Mouse (Mus musculus) hindbrain, embryonic 14.5 days (tissue): ENCODE data around the gene Zcchc14. TPM values are rescaled to one million over a fixed set of nuclear protein-coding genes. Genes with fewer than 3 reads are reported as not detected.

Experiments
- ATAC-seq: fragments of 200-750 bp; cut with Nextera tagmentation; 2 replicates; pipeline ENCODE4 v1.8.0; 2017; ENCODE audit warnings: moderate number of reproducible peaks, mild to moderate bottlenecking, moderate TSS enrichment, moderate library complexity; ENCODE audit not compliant: low FRiP score
- DNase-seq: peaks from one replicate; pipeline ENCODE4 v3.0.0-alpha.2; 2015; ENCODE audit warnings: low spot score
- H3K27ac ChIP-seq: fragments of 300-500 bp; sonication (generic); 2 replicates; pipeline ENCODE4 v1.5.1; 2014; ENCODE audit warnings: mild to moderate bottlenecking, moderate library complexity
- H3K27me3 ChIP-seq: fragments of 300-500 bp; sonication (generic); 2 replicates; pipeline ENCODE4 v1.6.1; 2014; ENCODE audit warnings: mild to moderate bottlenecking, low read length, mixed read lengths; ENCODE audit not compliant: control insufficient read depth, insufficient read depth
- H3K36me3 ChIP-seq: fragments of 300-500 bp; sonication (generic); replicated peaks from 2 replicates; pipeline ENCODE4 v1.6.1; 2014; ENCODE audit not compliant: control insufficient read depth, insufficient read depth
- H3K4me1 ChIP-seq: fragments of 300-500 bp; sonication (generic); replicated peaks from 2 replicates; pipeline ENCODE4 v1.6.1; 2014; ENCODE audit warnings: antibody characterized with exemption, low read length, mixed read lengths; ENCODE audit not compliant: control insufficient read depth, insufficient read depth
- H3K4me2 ChIP-seq: fragments of 300-500 bp; sonication (generic); replicated peaks from 2 replicates; pipeline ENCODE4 v1.6.1; 2014; ENCODE audit warnings: mild to moderate bottlenecking, moderate library complexity
- H3K4me3 ChIP-seq: fragments of 300-500 bp; sonication (generic); replicated peaks from 2 replicates; pipeline ENCODE4 v1.5.1; 2014; ENCODE audit warnings: mild to moderate bottlenecking, low read length
- H3K9ac ChIP-seq: fragments of 300-500 bp; sonication (generic); 2 replicates; pipeline ENCODE4 v1.6.1; 2014
- H3K9me3 ChIP-seq: fragments of 300-500 bp; sonication (generic); 2 replicates; pipeline ENCODE4 v1.6.1; 2016; ENCODE audit warnings: low read length; ENCODE audit not compliant: control insufficient read depth
- WGBS: fragments of 180-500 bp; shearing (Covaris S2); extraction: QIAGEN DNeasy Blood & Tissue Kit; methylation state at CpG from one replicate; pipeline ENCODE4 v1.1.7; 2014; 5-methylcytosine and 5-hydroxymethylcytosine counted together
- polyA plus RNA-seq: library from polyadenylated mRNA; unstranded; fragments of >200 nt; fragmentation: Nextera tagmentation; extraction: Ambion mirVana; gene quantifications from 2 replicates; pipeline ENCODE4 v1.2.1, GENCODE M21; 2014

Zcchc14 gene
- polyA plus RNA-seq, 1 experiment from 2014 or later = 35.6 TPM

- no peaks in the 10 kb centered on the region for H3K36me3 ChIP-seq
- no peak overlapping the region for H3K27ac ChIP-seq
- 84% methylated on average over 3 of the region's 3 CpGs for WGBS
- peaks cover 22% of the 10 kb centered on the region for H3K4me1 ChIP-seq
- H3K9ac ChIP-seq = no peak overlapping the region
- ATAC-seq (no peak), DNase-seq (no peak)
- H3K27me3 ChIP-seq = no peaks in the 10 kb centered on the region
- H3K9me3 ChIP-seq = no peaks in the 10 kb centered on the region
- no peak overlapping the region for H3K4me3 ChIP-seq
- no peak overlapping the region for H3K4me2 ChIP-seq
These were observed 77.0 kb downstream of the Zcchc14 start for GRCm38 (mm10) chr8:121575661-121576060.

- Histone ChIP-seq H3K9me3 (no peaks in the 10 kb centered on the region), H3K36me3 (no peaks in the 10 kb centered on the region), H3K4me1 (peaks cover 22% of the 10 kb centered on the region), H3K27ac (no peak overlapping the region), H3K4me2 (no peak overlapping the region), H3K4me3 (no peak overlapping the region), H3K27me3 (no peaks in the 10 kb centered on the region), H3K9ac (no peak overlapping the region)
- 44% methylated on average over 3 of the region's 3 CpGs for WGBS
- DNase-seq (no peak), ATAC-seq (no peak)
These were observed 79.4 kb downstream of the Zcchc14 start for GRCm38 (mm10) chr8:121573275-121573674.

- Histone ChIP-seq H3K36me3 (no peaks in the 10 kb centered on the region), H3K27ac (no peak overlapping the region), H3K27me3 (no peaks in the 10 kb centered on the region), H3K9me3 (no peaks in the 10 kb centered on the region), H3K9ac (no peak overlapping the region), H3K4me2 (no peak overlapping the region), H3K4me1 (peaks cover 18% of the 10 kb centered on the region), H3K4me3 (no peak overlapping the region)
- 80% methylated on average over 7 of the region's 7 CpGs for WGBS
- DNase-seq = no peak
- no peak for ATAC-seq
These were observed 80.6 kb downstream of the Zcchc14 start for GRCm38 (mm10) chr8:121572121-121572520.

- H3K27me3 ChIP-seq = no peaks in the 10 kb centered on the region
- ATAC-seq = no peak
- no peak overlapping the region for H3K27ac ChIP-seq
- DNase-seq = no peak
- H3K4me3 ChIP-seq = no peak overlapping the region
- peaks cover 5% of the 10 kb centered on the region; the same call in 1 of the 2 replicates for H3K36me3 ChIP-seq
- no peaks in the 10 kb centered on the region for H3K9me3 ChIP-seq
- H3K4me1 ChIP-seq = peaks cover 4% of the 10 kb centered on the region; the same call in 1 of the 2 replicates
- no peak overlapping the region for H3K4me2 ChIP-seq
- H3K9ac ChIP-seq = no peak overlapping the region
- 86% methylated on average over 17 of the region's 17 CpGs for WGBS
These were observed 81.9 kb downstream of the Zcchc14 start for GRCm38 (mm10) chr8:121570801-121571200.

GRCm38 (mm10) chr8:121570335-121570734 is 82.4 kb downstream of the Zcchc14 start:
- WGBS = 87% methylated on average over 21 of the region's 21 CpGs
- Histone ChIP-seq H3K4me2 (no peak overlapping the region), H3K4me1 (no peaks in the 10 kb centered on the region; the same call in 1 of the 2 replicates), H3K36me3 (peaks cover 7% of the 10 kb centered on the region; the same call in 1 of the 2 replicates), H3K9me3 (no peaks in the 10 kb centered on the region), H3K4me3 (no peak overlapping the region), H3K27me3 (no peaks in the 10 kb centered on the region), H3K27ac (no peak overlapping the region), H3K9ac (no peak overlapping the region)
- ATAC-seq (no peak), DNase-seq (no peak)

GRCm38 (mm10) chr8:121568321-121568720 is 84.4 kb downstream of the Zcchc14 start:
- Histone ChIP-seq H3K9me3 (no peaks in the 10 kb centered on the region), H3K27ac (no peak overlapping the region), H3K4me3 (no peak overlapping the region), H3K9ac (no peak overlapping the region), H3K4me2 (no peak overlapping the region), H3K4me1 (no peaks in the 10 kb centered on the region; the same call in 1 of the 2 replicates), H3K27me3 (no peaks in the 10 kb centered on the region), H3K36me3 (peaks cover 12% of the 10 kb centered on the region; the same call in 1 of the 2 replicates)
- 71% methylated on average over 6 of the region's 6 CpGs for WGBS
- DNase-seq (no peak), ATAC-seq (no peak)

- no peaks in the 10 kb centered on the region; the same call in 1 of the 2 replicates for H3K4me1 ChIP-seq
- H3K4me2 ChIP-seq = no peak overlapping the region
- H3K36me3 ChIP-seq = peaks cover 26% of the 10 kb centered on the region
- H3K27me3 ChIP-seq = no peaks in the 10 kb centered on the region
- no peak for DNase-seq
- H3K27ac ChIP-seq = no peak overlapping the region
- WGBS = 65% methylated on average over 6 of the region's 6 CpGs
- H3K9ac ChIP-seq = no peak overlapping the region
- ATAC-seq = no peak
- H3K4me3 ChIP-seq = no peak overlapping the region
- H3K9me3 ChIP-seq = no peaks in the 10 kb centered on the region
These were observed 89.0 kb downstream of the Zcchc14 start for GRCm38 (mm10) chr8:121563701-121564100.

GRCm38 (mm10) chr8:121562941-121563351 is 89.8 kb downstream of the Zcchc14 start:
- WGBS = 80% methylated on average over 9 of the region's 9 CpGs
- Histone ChIP-seq H3K36me3 (peaks cover 33% of the 10 kb centered on the region), H3K4me2 (no peak overlapping the region), H3K4me1 (no peaks in the 10 kb centered on the region; the same call in 1 of the 2 replicates), H3K9ac (no peak overlapping the region), H3K4me3 (no peak overlapping the region), H3K9me3 (no peaks in the 10 kb centered on the region), H3K27me3 (no peaks in the 10 kb centered on the region), H3K27ac (no peak overlapping the region)
- DNase-seq (no peak), ATAC-seq (no peak)

GRCm38 (mm10) chr8:121561636-121562345 is 90.9 kb downstream of the Zcchc14 start:
- Histone ChIP-seq H3K4me1 (no peaks in the 10 kb centered on the region; the same call in 1 of the 2 replicates), H3K9me3 (no peaks in the 10 kb centered on the region), H3K27me3 (no peaks in the 10 kb centered on the region), H3K27ac (no peak overlapping the region), H3K9ac (no peak overlapping the region), H3K4me3 (no peak overlapping the region), H3K4me2 (no peak overlapping the region), H3K36me3 (peaks cover 34% of the 10 kb centered on the region)
- 89% methylated on average over 16 of the region's 16 CpGs for WGBS
- no peak for ATAC-seq
- no peak for DNase-seq
